Mouse (Mus musculus): ENCODE results near the gene Srprb.

Srprb gene

DNA sequence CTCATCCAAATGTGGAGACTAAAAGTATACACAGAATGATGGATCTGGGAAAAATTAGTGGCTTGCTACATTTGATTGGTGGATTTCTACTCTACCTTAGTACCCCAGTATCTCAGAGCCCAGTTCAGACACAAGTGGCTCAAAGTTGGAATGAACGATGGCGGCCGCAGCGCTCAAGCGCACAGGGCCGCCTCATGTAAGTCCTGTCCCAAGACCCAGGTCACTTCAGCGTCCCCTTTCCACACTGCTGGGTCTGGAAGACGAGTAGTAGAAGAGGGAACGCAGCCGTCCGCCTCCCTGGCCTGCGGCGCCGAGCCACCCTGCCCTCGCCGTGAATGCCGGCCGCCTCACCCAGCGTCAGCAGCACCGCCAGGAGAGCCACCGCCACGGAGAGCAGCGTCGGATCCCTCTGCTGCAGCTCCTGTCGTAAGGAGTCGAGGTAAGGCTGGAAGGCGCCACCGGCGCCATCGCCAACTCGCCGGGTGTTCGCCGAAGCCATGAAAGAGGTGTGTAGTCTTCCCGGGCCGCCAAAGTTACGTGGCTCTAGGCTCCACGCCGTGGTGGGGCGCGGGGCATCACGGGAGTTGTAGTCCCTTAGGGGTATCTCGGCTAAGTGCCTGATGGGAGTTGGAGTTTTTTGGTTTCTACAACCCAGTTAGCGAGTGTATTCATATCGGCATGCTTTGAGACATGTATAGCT is at the start of gene Srprb:
Gene Srprb (minus strand): TSS at position 577 of the 700 bp plus-strand sequence.
- peak; percentile 95 for DNase-seq (ENCODE audit: low read depth, low spot score)

DNA sequence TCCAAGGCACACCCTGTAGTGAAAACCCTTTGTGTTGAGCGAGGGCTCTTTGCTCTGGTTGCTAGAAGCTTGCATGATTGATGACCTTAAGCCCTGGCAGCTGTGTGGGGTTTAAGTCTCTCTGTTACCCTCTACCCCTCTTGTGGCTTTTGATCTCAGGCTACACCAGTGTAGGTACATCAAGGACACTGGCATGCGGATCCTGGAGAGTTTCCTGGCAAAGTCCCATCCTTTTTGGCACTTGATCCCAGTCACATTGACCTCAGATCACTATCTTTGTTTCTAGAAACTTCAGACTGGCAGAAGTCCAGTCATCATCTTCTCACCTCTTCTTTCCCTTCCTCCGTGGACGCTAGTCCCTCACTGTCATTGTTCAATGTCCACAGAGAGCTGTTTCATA is 46.7 kb upstream of the Srprb start:
- DNase-seq (ENCODE audit: low read depth, low spot score), result no peak

DNA sequence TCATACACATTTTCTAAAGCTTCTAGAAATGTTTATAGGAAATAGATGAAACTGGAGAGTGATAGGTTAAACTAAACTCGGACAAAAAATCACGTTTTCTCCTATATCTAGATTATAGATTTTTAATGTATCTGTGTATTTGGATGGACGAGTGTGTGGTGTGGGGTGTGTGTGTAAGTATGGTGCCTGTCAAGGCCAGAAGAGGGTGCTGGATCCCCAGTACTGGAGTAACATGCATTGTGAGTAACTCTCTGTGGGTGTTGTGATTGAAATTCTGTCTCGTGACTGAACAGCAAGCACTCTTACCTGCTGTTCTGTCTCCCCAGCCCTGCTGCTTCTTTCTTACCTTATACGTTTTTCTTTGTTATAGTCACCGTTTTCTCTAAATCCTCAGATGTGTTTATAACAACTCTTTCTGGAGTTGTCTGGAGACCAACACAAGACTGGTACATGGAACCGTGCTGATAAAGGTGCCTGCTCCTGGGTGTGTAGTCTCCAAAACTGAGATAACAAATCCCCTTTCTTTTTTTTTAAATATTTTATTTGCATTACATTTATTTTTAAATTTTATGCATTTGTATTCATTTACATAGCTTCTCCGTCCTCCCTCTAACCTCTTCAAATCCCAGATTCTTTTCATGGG is 44.7 kb upstream of the Srprb start:
- DNase-seq (ENCODE audit: low read depth, low spot score), result no peak

DNA sequence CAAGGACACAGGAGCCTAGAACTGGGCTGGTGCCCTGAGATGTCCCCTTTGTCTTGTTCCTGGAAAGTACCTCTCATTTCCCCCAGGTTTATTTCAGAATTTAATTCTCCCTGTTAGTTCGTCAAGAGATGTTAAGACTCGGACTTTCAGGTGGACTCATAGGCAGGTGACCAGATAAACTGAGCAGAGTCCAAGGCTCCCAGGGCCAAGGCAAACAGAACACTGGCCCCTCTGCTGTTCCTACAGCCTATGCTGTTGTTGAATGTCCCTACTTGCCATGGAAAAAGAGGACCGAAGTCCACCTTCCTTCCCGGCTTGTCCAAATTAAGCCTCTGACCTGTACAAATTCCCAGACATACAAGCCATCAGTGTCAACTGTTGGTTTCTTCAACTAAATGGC is 41.7 kb upstream of the Srprb start:
- DNase-seq (ENCODE audit: low read depth, low spot score), result no peak

DNA sequence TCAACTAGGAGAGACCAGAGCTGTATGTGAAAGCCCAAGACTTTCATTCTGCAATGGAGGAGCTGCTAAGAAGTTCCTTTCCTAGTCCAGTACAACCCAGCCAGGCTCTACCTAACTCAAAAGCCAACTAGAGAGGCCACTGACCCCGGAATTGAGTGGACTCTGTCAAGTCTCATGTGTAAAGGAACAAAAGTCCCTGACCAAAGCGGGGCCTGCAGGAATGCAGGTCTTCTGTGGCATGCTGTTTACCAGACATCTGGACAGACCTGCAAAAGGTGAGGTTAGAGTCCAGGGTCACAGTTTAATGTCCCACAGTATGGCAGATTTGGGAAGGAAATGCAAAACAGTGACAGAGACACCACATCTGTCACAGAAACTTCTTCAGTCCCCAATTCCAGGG is 39.3 kb upstream of the Srprb start:
- no peak for DNase-seq (ENCODE audit: low read depth, low spot score)

DNA sequence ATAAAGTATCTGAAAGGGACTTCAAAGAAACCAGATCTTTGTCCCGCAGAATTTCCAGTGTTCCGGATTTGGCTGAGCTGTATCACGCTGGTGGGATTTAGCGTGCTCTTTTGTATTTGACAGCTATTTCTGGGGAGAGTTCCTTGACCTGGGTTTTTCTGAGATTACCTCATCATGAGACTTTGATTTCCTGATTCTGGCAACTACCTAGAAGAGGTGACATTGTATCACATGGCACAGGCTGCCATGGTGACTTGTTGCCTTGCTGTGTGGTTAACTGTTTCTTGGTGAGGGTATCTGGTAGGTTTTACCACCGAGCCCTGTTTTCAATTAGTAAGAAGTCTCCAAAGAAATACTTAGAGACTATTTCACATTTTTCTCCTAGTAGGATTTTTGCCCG is 37.5 kb upstream of the Srprb start:
- no peak for DNase-seq (ENCODE audit: low read depth, low spot score)

DNA sequence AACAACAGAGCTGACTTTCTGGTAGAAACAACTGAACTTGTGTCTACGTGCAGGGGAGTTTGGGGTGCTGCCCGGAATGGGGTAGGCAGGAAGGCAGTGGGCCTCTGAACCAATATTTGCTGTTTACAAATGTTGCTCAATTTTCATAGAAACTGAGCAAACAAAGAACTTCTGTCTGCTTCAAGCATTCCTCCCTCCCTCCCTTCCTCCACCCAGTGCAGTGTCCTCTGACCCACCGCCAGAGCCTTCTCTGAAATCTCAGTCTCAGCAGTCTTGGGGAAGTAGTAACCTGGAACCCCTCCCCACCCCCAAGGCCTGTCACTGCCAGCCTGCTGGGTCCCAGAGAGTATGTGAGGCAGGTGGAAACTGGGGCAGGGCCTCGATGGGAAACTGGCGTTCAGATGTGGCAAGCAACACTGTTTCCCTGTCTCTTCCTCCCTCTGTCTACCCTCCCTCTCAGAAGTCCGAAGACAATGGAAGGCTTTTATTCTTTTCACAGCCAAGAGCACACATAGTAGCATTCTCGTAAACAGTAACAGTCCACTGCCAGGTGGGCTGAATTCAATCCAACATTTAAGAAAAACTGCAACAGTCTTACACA is 32.7 kb upstream of the Srprb start:
- no peak for DNase-seq (ENCODE audit: low read depth, low spot score)

DNA sequence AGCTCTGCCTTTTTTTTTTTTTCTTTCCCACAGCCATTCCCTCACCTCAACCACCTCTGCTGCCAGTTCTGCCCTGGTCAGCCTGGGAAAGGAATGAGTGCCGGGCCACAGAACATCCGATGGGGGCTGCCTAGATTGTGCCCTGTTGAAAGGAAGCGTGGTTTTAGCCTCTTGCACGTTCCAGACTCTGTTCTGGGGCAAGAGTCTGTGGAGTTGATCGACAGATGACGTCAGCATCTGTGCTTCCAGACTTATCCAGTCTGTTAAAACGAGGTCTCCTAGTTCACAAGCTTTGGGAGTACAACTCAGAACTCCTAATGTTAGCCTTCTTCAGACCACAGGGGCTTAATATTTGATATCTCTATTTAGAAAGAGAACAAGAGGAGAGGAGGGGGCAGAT is 32.1 kb upstream of the Srprb start:
- DNase-seq (ENCODE audit: low read depth, low spot score), result no peak

DNA sequence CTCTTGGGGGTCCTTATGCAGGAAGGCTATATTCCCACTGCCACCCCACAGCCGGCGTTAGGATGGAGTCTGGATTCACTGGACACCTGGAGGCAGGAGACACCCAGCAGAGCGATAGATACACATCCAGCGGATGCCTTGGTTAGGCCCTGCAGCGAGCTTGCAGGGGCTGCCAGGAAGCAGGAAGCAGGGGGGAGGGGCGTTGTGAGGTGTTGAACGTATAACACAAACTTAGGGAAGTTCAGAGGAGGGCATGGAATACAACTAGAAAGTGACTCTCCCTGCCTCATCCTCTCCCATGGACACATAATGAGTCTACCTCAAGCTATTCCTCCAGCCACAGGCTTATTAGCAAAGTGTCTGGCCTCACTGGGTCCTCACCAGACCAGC is 31.1 kb upstream of the Srprb start:
- no peak for DNase-seq (ENCODE audit: low read depth, low spot score)

DNA sequence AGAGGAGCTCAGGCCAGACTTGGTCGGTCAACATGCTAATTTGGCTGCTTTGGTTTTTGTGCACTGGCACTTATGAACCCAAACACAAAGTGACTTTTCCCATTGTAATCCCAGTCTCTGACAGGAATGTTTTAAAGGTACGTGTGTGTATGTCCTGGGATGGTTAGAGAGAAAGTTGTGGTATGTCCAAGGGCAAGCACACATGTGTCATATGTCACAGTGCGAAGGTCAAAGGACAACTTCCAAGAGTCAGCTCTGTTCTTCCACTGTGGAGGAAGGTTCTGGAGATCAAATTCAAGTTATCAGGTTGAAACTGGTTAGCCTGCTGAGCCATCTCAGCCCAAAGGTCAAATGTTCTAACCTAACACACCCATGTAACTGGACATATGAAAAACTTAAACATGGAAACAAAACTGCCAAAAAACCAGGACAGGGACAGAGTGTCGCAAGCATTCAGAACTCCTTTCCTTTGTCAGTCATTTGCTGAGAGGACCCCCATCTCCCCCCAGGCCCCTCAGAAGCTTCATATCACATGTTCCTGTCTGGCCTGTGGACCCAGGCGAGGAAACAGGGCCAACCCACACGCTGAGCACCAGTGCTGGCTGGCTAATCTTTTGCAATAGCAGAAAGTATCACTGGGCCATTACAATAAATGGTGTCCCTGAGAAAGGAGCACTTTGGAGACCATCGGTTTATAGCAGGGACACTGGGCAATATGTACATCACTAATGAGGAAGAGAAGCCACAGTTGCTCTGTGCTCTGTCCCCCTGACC is 30.5 kb upstream of the Srprb start:
- DNase-seq (ENCODE audit: low read depth, low spot score), result no peak

DNA sequence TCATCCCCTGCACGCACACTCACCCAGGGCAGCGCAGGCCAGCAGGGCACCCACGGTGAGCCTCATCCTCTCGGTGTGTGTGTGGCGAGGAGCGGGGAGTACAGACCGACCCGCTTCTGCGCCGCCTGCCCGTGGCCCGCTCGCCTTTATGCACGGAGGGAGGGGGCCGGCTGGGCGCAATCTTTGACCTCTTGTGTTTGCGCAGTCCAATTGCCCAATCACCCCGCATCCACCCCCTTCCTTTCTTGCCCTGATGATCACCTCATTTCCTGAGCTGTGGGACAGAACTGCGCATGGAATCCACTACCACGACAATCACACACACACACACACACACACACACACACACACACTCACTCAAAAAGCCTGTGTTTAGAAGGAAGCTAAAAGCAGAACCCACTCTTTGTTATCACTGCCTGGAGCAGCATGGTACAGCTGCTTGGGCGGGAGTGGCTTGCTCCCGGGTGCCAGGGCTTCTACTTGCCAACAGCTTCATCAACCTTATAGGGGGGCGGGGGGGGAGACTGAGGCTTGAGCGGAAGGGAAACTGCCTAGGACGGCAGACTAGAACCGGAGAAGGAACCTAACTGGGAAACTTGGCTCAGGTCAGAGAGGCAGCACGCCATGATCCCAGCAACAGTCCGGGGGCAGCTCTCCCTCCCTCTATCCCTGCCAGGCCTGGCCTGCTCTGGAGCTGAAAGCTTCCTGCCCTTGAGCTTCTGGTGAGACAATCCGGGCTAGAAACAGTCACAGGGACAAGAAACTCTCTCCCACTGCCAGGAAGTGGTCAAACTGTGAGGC is 28.4 kb upstream of the Srprb start, which contains the start of the genes Gm20425 and Trf:
Gene Gm20425 (minus strand): TSS at position 157 of the 801 bp plus-strand sequence.
Gene Trf (minus strand): TSS at position 294 of the 801 bp plus-strand sequence.
- DNase-seq (ENCODE audit: low read depth, low spot score), result peak; percentile 22

DNA sequence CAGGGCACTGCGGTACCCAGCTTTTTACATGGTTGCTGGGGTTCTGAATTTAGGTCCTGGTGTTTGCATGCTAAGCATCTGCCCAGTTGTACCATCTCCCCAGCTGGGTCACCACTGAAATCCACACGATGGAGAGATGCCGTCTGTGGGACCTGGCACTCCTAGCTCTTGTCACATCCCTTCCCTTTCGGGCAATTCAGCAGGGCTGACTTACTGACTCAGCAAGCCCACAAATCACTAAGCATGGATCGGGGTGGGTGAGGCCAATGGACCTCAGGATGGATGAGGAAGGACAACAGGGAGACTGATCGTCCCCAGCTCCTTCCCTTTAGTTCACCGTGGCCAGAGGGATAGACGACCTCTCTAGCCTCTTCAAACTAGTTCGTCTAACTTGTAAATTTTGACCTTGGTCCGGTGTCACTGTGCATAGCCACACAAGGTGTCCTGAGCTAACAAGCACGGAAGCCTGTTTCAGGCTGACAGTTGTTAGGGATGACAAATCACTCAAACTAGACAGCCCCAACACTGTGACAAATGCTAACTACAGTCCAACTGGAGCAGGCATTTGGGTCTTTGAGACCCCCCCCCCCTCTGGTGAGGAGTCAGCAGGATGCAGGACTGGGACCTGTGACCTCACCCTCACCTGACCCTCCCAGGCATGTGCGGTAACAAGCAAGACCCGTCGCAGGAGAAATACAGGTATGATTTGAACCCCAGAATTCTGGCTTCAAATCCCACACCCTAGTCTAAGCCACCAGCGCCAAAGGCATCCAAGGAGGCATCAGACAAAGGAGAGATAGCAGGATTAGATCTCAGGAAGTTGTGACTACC is 27.3 kb upstream of the Srprb start:
- no peak for DNase-seq (ENCODE audit: low read depth, low spot score)

DNA sequence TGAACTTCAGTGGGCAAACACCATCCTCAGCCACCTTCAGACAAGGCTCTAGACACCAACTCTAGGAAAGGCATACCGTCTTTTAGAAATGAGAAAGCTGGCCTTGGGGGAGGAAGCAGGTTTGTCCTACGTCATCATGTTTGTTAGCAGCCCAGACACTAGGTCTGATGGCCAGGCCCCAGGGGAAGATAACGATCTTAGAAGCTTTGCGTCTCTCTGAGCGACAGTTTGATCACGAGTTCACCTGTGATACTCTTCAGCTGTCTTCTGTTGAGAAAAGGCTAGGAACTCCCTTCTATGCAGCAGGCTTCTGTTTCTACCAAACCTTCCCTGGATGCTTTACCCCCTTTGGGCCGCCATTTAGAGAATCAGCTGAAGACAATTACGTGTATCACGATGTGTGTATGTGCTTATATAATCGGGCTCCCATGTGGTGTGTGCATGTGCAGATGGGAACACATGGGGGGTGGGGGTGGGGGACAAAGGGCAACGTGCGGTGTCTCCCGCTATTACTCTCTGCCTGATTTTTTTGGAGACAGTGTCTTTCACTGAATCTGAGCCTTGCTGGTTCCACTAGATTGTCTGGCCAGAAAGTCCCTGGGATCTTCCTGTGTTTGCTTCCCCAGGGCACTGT is 26.6 kb upstream of the Srprb start:
- peak; percentile 35 for DNase-seq (ENCODE audit: low read depth, low spot score)

DNA sequence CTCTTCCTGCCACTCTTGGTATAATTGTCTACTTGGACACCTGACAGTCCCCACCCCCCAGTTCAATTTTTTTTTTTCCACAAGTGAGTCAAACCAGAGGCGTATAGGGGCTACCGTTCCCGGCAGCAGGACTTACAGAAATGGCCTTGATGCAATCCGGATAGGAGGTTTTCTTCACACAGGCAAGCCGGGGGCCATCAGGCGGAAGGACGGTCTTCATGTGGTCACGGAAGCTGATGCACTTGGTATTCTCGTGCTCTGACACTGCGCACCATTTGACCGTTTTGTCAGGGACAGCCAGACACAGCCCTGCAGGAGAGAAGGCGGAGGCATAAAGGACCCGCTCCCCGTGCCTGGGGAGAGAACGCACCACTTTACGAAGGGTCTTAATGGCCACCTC is 25.8 kb upstream of the Srprb start:
- DNase-seq (ENCODE audit: low read depth, low spot score), result no peak

DNA sequence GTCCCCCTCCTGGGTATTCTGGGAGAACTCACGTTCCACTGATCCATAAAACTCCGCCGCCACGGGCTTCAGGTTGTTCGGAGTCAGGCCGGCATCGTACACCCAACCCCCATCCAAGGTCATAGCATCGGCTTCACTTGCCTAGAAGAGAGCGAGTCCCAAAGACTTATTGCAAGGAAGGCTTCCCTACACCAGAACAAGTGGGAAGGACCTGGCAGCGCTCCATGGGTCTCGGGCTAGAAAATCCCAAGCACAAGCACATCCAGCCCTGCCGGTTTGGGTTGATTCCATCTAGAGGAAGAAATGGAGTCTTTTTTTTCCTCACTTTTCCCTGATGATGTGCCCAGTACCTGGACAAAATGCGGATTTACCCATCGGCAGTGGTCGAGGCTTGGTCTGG is 24.9 kb upstream of the Srprb start:
- DNase-seq (ENCODE audit: low read depth, low spot score), result no peak

DNA sequence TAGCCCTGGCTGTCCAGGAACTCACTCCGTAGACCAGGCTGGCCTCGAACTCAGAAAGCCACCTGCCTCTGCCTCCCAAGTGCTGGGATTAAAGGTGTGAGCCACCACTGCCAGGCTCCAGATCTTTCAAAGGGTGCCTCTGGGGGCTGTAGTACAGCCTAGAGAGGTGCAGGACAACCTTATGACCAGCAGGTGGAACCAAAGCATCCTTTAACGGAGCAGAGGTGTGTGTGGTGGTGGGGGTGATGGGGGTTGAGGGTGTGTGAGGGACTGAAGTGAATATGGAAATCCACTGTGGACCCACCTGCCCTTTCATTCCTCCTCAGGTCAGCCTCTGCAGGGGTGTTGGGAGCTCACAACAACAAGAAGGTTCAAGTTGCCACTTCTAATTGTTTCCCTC is 23.5 kb upstream of the Srprb start:
- DNase-seq (ENCODE audit: low read depth, low spot score), result peak; percentile 56

DNA sequence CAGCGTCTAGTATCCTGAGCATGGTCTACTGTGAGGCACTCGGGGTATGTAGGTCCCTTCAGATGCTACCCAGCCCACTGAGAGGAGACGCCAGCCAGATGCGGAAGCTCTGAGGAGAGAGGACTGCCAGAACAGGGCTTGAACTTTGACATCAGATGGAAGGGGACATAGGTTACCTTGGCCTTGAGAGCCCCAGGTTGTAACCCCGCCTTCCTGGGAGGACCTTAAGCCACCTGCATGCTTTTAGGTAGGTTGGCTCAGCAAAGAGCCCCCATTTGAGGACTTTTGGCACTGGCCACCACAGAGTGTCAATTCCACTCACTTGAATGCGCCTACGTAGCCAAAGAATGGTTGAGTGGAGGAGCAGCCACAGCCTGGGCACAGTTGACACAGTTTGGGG is 22.8 kb upstream of the Srprb start:
- DNase-seq (ENCODE audit: low read depth, low spot score), result no peak

DNA sequence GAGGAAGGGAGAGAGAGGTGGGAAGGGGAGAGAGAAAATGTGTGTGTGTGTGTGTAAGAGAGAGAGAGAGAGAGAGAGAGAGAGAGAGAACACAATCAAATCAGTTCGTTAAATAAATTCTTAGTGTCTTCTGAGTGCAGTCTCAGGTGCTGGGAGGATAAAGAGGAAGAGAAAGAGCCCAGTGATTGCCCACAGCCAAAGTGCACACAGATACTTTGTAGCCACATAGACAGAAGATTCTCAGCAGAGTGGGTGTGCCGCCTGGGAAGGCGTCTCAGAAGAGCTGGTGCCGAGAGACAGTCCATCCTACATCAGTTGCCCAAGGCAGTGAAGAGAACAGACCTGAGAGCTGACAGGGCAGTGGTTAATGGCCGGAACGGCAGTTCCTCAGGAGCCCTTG is 12.3 kb upstream of the Srprb start:
- no peak for DNase-seq (ENCODE audit: low read depth, low spot score)

DNA sequence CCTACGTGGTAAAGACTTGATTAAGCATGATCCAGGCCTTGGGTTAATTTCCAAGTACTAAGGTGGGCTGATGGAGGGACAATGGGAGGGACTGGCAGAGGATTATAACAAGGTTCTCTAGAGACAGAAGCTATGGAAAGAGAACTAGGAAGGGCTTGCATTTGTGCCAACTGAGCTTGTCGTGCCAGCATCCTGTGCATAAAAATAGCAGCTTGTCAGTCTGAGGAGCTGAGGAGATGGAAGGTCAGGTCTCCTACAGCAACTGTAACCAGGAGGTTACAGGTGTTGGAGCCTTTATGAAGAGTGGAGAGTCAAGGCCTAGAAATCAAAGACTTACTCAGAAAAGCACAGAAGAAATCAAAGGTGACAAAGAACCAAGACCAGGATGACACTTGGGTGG is 11.7 kb upstream of the Srprb start:
- no peak for DNase-seq (ENCODE audit: low read depth, low spot score)
